Mouse (Mus musculus): ENCODE measurements around the gene Ppp4c.

DNA sequence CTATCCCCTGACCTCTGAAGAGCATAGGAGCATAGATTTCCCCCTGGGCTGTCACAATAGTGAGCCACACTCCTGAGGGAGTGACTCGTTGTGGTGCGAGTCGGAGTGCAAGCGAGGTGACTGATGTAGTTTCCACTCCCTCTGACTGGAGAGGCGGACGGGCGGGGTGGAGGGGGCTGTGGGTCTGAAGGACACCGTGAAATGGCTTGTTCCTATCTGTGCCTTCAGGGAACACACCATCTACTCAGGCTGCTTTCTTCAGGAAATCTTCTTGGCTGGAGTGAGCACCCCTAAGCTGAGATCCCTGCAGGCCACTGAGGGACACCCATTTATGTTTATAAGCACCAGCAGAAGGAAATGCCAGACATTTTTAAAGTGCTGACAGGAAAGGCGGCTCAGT, 30.4 kb upstream of the Ppp4c start:
- TF ChIP-seq CTCF (IDR thresholded peaks at IDR 0.05; ENCODE audit: low read depth, low read length) (no peak), POLR2A (IDR thresholded peaks at IDR 0.05; ENCODE audit: extremely low read depth, insufficient read depth, low read length) (no peak)

Data from liver, adult 2 months (tissue).